Comparison of ENCODE assay signal across 22 mouse cellular contexts in the genomic region with DNA sequence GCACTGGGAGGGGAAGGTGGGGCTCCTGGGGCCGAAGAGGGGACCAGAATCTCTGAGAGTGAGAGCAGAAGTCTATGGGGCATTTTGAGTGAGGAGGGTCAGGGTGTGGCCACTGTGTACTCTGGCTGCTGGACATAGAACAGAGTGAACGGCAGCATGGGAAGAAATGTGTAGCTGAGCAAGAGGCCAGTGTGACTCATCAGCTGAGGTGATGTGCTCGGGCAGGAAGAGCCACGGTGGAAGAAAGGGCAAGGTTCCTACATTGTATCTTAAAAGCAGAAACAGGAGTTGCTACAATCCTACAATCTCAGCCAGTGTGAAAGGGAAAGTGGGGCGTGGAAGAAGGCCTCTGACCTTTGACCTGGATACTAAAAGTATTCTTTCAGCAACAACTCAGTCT.
A peak's percentile ranks its signal among the peaks of the same experiment; 100 is the strongest.
DNase-seq lines count a peak whose midpoint lies in the region; ATAC-seq and TF ChIP-seq lines count a peak whose summit lies in the region.
"Had no signal": no experiment of that assay in that cellular context is flagged by ENCODE, and none has a peak within 500 bp of the region (broad histone marks: within the 10 kb centered on the region; RNA-seq: fewer than 3 reads in every experiment).

No protein-coding gene starts in this region.

- WGBS in lung, postnatal 0 days: 48% methylated on average over 5 of the region's 5 CpGs

- no peak overlapping the region for H3K9ac ChIP-seq in lung, postnatal 0 days (replicated peaks; ENCODE audit: low read depth)
- H3K9ac ChIP-seq: heart, embryonic 13.5 days; liver, embryonic 15.5 days; midbrain, embryonic 12.5 days had no signal

- no peak for TF ChIP-seq CTCF in lung, postnatal 0 days (IDR thresholded peaks at IDR 0.05)

- DNase-seq in adrenal gland, adult (ENCODE audit: inconsistent age in 2 of 2, low spot score in 1 of 2): peak; percentile 30 to 59
- DNase-seq in adrenal gland, postnatal 4 days (ENCODE audit: low spot score in 2 of 2): no peak
- DNase-seq in lung, postnatal 0 days (ENCODE audit: low spot score): no peak
- DNase-seq in lung, postnatal 36 days: no peak
- DNase-seq in ovary, postnatal 14 days (ENCODE audit: low spot score): no peak
- DNase-seq in left cerebral cortex, adult 18-20 months (ENCODE audit: low spot score in 2 of 2): no peak
- DNase-seq: adrenal gland, postnatal 25 days; cerebellum, adult 8-10 months; heart, adult 11 months; kidney, adult 9 months; layer of hippocampus, postnatal 36 days; lung, postnatal 4 days; retina, postnatal 1 day; right cerebral cortex, postnatal 4 days had no signal

- no peaks in the 10 kb centered on the region for H3K9me3 ChIP-seq in lung, postnatal 0 days (ENCODE audit: low read length)
- H3K9me3 ChIP-seq: forebrain, embryonic 10.5 days; heart, embryonic 13.5 days; limb, embryonic 10.5 days; liver, embryonic 15.5 days; midbrain, embryonic 12.5 days had no signal

- no peak for TF ChIP-seq EP300 in lung, postnatal 0 days (IDR thresholded peaks at IDR 0.05)

- no peak overlapping the region for H3K27ac ChIP-seq in lung, postnatal 0 days (ENCODE audit: low read length)
- H3K27ac ChIP-seq: forebrain, embryonic 10.5 days; heart, embryonic 13.5 days; hindbrain, postnatal 0 days; limb, embryonic 10.5 days; liver, embryonic 15.5 days; midbrain, embryonic 12.5 days had no signal

- H3K27me3 ChIP-seq in lung, postnatal 0 days (replicated peaks; ENCODE audit: insufficient read depth, low read length): no peaks in the 10 kb centered on the region
- H3K27me3 ChIP-seq: heart, embryonic 13.5 days; liver, embryonic 15.5 days; midbrain, embryonic 12.5 days had no signal

- peak; percentile 37; the same call in 1 of the 2 replicates for ATAC-seq in lung, postnatal 0 days
- peak; percentile 24 for ATAC-seq in CD4-positive, CD25-positive, alpha-beta regulatory T cell, adult 4 months
- 0 out of 2 replicates have a peak, but pooled peaks have one; percentile 12 for ATAC-seq in megakaryocyte, adult 5-6 weeks (ENCODE audit: poor library complexity, severe bottlenecking)
- ATAC-seq: hindbrain, postnatal 0 days had no signal

- no peak overlapping the region for H3K4me3 ChIP-seq in lung, postnatal 0 days (ENCODE audit: low read depth, low read length)
- H3K4me3 ChIP-seq: forebrain, embryonic 10.5 days; heart, embryonic 13.5 days; limb, embryonic 10.5 days; liver, embryonic 15.5 days; midbrain, embryonic 12.5 days had no signal

- no peaks in the 10 kb centered on the region for H3K4me1 ChIP-seq in lung, postnatal 0 days (ENCODE audit: insufficient read depth, low read depth, low read length)
- H3K4me1 ChIP-seq: forebrain, embryonic 10.5 days; heart, embryonic 13.5 days; limb, embryonic 10.5 days; liver, embryonic 15.5 days; midbrain, embryonic 12.5 days had no signal

- H3K36me3 ChIP-seq in lung, postnatal 0 days (ENCODE audit: insufficient read depth, low read length): no peaks in the 10 kb centered on the region
- H3K36me3 ChIP-seq: forebrain, embryonic 10.5 days; heart, embryonic 13.5 days; limb, embryonic 10.5 days; liver, embryonic 15.5 days; midbrain, embryonic 12.5 days had no signal

- H3K4me2 ChIP-seq in lung, postnatal 0 days (replicated peaks; ENCODE audit: low read depth, low read length): no peak overlapping the region
- H3K4me2 ChIP-seq: heart, embryonic 13.5 days; liver, embryonic 15.5 days; midbrain, embryonic 12.5 days had no signal

Comparison
In these comparisons a context has a peak if more than half of its experiments do, and no peak if none do; other contexts are left out.
1. DNase-seq: peak in adrenal gland, adult (2 of 2); none in adrenal gland, postnatal 4 days (0 of 2), lung, postnatal 0 days (single experiment), lung, postnatal 36 days (single experiment), ovary, postnatal 14 days (single experiment) and left cerebral cortex, adult 18-20 months (0 of 2).
2. Peak in every context shown above with its lines, with median percentiles within 50 percentile points of each other: ATAC-seq.